Mouse (Mus musculus) brain, embryonic 14.5 days (tissue): ENCODE results near the gene Mrpl47. TPM values are rescaled to one million over a fixed set of nuclear protein-coding genes. Genes with fewer than 3 reads are reported as not detected.
"Not testable (repeated sequence)": the region's sequence is repeated elsewhere in the genome, so short reads cannot be mapped to it uniquely, and the experiment has no call there.

Experiments used
- DNase-seq: peaks from one replicate; pipeline ENCODE4 v3.0.0-alpha.2; 2011; ENCODE audit warnings: low read depth
- CTCF ChIP-seq: fragments of 200-500 bp; IDR thresholded peaks from 2 replicates; pipeline ENCODE4 v1.5.1; 2012; ENCODE audit warnings: inconsistent platforms, mild to moderate bottlenecking, moderate library complexity, borderline replicate concordance; ENCODE audit not compliant: insufficient read depth, insufficient read length; ENCODE audit errors: extremely low read depth
- POLR2A ChIP-seq: fragments of 200-500 bp; IDR thresholded peaks from 2 replicates; pipeline ENCODE4 v1.6.1; 2012; ENCODE audit warnings: mild to moderate bottlenecking, inconsistent platforms, borderline replicate concordance; ENCODE audit not compliant: poor library complexity, insufficient read depth, insufficient read length, severe bottlenecking; ENCODE audit errors: extremely low read depth
- polyA plus RNA-seq: library from polyadenylated mRNA; depleted of rRNA; stranded (reverse); fragments of >200 nt; gene quantifications from 2 replicates; pipeline ENCODE4 v1.2.3, GENCODE M21; 2012

Mrpl47 gene
- polyA plus RNA-seq, 1 experiment = 15.8 TPM

DNA sequence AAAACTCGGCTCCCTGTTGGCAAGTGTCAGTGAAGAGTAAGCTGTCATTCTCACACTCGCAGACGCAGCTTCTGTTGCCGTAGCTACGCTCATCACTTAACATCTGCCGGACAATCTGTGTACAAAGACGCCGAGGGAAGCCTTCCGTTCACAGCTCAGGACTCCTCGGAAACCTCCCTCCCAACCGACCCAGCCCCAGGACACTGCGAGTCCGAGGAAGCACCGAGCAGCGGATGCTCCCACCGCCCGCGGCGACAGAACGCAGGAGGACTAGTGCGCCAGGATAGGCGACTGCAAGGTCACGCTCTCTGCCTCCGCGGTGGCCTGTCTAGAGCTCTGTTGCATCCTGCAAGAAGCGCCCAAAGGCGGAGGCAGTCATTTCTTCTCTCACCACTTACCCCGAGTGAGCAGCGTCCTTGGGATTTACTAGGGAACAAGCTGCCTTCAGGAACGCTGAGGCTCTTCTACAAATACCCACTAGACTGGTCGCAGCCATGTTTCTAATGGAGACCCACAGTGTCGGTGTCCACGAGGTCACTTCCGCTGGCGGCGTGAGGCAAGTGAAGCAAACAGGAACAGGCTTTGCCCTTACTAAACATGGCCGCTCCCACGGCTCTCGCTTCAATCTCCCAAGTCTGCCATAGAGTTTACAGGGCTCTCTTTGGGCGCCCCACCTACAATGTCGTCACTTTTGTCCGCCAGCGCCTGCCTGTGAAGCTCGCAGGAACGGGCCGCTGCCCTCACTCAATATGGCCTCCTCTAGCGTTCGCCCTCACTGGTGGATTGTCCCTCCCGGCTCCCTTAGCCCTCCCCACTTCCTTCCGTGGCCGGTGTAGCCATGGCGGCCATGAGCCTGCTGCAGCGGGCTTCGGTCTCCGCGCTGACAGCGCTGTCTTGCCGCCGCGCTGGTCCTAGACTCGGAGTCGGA, 897 bp downstream of the Mrpl47 start, which contains the start of gene Ndufb5:
Ndufb5 (plus strand) TSS at position 747 of the 928 bp plus-strand sequence.
- TF ChIP-seq POLR2A (peak; percentile 72; the same call in 1 of the 2 replicates), CTCF (no peak)

DNA sequence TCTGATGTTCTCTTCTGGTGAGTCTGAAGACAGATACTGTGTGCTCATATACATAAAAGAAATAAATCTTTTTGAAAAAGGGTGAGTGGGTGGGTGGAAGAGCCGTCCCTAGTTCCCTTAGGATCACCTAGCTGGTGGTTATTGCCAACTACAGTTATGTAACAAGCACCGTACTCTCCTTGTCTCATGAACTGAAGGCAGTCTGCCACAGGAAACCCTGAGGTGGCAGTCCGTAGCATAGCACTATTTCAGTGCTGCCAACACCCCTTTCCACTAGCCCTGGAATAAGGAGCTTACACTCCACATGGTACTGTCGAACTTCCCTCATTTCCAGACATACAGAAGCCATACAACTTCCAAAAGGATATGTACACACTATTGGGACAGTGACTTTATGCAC, 9.5 kb downstream of the Mrpl47 start:
- TF ChIP-seq CTCF (no peak), POLR2A (no peak)
- DNase-seq = no peak

More for the DNA sequence above, 897 bp downstream of the Mrpl47 start, which contains the start of gene Ndufb5:
- DNase-seq = peak; percentile 100

DNA sequence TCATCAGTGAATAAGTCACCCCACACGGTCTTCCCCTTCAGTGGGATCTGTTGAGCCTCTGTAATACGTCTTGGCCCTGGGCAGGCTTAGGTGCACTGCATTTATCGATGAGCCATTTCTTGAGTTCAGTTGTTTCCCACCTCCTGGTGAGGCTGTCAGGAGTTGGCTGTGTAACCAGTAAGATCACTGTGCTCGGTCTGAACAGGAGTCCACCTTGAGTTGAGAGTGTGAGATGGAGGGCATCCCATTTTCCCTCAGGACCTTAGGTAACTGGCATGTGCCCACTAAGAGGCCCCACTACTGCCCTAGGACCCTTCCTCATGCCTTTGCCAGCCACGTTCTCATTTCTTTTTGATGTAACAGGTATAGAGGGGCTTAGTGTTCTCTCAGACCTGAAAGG, 11.5 kb downstream of the Mrpl47 start:
- TF ChIP-seq CTCF (no peak), POLR2A (no peak)
- DNase-seq = no peak

DNA sequence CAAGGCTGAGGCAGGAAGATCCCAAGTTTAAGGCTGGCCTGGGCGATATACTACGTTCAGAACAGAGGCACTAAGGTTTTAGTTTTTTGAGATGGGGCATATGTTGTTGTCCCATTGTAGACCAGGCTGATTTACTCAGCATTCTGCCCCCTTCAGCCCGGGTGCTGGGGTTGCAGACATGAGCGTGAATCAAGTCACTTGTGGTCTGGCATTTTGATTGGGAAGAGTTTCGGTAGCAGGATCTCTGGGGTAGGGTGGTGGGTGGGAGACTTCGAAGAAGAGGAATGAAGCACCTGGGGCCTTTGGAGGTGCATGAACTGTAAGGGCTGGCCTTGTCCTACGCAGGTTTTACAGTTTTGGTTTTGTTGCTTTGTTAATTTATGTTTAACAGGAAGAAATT, 13.2 kb downstream of the Mrpl47 start:
- no peak for DNase-seq

DNA sequence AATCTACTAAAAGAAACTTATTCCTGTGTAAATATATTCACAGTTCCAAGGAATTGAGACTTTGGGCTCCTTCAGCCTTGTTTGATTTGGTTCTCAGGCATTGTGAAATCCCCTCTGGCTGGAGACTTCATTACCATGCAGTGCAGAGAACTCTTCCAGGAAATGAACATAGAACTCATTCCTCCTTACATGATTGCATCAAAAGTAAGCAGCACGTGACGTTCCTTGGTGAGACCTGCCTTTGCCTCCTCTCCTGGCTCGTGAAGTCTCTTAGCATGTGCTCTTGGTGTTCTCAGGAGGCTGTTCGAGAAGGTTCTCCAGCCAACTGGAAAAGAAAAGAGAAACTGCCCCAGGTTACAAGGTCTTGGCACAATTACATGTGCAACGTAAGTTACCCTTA, 19.1 kb downstream of the Mrpl47 start:
- TF ChIP-seq POLR2A = no peak
- no peak for TF ChIP-seq CTCF
- DNase-seq = no peak

More for the DNA sequence above, 13.2 kb downstream of the Mrpl47 start:
- TF ChIP-seq POLR2A (no peak), CTCF (no peak)

DNA sequence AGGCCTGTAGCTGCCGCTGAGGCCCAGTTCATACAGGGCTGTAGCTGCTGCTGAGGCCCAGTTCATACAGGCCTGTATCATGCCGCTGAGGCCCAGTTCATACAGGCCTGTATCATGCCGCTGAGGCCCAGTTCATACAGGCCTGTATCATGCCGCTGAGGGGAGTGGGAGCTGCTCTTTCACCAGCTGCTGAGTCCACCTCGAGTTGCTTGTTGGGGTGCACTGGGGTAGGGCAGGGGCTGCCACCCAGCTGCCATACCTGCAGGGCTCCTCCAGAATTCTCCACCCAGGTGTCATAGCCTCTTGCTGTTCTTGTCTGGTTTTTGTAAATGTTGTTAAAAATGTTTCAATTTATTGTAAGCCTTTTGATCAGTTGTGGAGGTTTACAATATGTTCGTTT, 20.0 kb downstream of the Mrpl47 start:
- DNase-seq = not testable (repeated sequence)

DNA sequence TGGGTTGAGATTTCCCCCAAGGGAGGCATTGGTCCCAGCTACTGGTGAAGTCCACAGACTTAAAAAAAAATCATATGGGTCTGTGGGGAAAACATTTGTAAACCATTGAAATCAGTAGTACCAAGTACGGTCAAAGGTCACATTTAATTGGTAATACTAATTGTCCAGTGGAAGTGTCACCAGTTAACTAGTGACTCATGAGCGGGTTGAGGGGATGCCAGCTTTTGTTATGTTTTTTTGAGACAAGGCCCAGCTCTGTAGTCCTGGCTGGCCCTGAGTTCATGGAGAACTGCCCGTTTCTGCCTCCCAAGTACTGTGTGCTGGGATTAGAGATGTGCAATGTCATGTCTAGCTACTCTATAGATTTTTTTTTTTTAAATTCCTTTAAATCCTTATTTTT, 23.7 kb downstream of the Mrpl47 start:
- TF ChIP-seq CTCF (no peak), POLR2A (no peak)
- DNase-seq = no peak

DNA sequence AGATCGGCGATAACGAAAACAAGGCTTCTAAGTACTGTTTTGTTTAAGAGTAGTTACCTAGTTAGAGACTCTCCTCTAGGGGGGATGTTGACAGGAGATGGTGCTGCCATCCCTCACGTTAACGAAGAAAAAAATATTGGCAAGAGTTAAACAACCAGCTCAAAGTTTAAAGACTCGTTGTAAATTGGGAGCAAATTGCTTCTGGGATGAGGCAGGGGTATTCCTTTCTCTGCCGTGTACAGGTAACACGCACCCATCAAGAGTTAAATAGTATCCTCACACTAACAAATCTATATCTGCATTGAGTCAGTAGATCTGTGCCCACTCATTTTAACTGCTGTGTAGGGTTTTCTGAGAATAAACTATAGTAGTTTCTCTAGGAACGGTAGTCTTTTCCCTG, 28.0 kb downstream of the Mrpl47 start:
- no peak for TF ChIP-seq CTCF
- no peak for TF ChIP-seq POLR2A
- DNase-seq = no peak

DNA sequence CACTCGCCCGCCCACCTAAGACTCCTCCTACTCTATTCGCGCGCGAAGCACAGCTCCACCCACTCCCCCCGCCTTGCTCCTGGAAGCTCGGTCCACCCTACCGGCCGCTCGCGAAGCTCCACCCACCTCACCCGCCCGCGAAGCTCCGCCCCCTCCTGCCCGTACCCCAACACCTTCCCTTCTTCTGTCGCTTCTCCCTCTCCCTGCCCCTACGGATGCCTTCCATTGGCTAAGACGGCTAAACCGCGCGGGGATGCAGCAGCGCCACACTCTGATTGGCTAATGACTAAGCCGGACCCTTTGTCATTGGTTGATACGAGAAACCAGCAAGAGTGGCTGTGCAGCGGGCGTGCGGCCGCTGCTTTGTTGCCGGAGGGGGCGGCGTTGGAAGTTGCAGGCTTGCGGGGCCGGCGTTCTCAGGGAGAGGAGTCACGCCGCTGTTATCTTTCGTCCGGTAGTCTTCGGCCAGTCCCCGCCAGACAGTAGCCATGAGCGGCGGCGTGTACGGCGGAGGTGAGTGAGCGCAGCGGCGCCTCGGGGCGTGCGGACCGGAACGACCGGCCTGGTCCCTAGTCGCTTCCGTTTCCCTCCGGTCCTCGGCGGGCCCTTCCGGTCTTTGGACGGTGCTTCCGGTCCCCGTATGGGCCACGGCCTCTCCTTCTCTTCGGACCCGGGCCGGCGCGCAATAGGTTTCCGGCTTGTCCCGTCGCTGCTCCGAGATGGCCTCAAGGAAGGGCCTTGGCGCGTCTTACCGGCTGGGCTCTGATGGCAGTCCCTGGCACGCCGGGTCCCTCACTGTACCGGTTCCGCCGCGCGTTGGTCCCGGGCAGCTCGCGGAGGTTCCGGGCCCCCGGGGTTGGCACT, 28.8 kb downstream of the Mrpl47 start:
- TF ChIP-seq CTCF (no peak), POLR2A (peak; percentile 49; the same call in 1 of the 2 replicates)
- DNase-seq = peak; percentile 100

DNA sequence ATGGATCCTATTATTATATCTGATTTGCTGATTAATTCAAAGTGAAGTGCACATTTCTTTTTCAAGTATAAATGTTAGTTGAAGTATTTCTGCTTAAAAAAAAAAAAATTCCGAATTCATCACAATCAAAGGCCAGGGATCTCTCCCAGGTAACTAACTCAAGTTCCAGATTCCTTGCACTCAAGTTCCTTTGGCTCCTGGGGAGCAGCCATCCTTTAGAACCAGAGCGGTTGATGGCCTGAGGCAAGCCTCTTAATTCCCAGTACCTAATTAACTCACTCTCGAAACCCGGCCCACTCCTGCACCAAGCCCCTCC, 29.4 kb downstream of the Mrpl47 start:
- TF ChIP-seq CTCF = no peak
- TF ChIP-seq POLR2A = no peak
- no peak for DNase-seq

DNA sequence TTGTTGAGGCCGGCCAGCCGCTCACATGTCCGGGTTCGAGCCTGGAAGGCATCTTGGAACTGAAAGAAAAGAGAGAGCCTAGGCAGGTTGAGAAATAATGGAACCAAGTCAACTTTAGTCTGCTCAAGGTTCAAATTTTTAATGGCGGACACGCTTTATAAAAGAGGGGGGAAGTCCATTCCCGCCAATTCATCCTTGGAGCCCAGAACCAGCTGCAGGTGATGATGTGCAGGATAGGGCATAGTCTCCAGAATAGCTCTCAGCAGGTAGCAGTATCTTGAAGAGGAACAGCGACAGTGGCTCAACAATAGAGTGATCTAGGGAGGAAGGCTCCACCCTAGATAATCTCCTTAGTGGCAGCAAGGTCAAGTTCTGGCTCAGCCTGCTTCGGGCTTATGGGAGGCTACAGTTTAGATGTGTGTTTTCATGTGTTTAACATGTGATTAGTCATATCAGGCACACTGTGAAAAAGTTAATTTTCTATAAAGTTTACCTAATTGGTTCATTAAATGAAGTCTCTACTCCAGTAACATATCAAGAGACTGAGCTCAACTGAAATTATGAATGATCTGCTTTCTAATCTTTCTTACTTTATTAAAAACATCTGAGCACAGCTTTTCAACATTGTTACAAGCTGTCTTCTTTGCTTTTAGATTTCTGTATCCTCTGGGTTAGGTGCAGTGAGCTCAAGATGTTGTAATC, 31.6 kb downstream of the Mrpl47 start, which contains the start of gene Actl6a:
Actl6a (plus strand) TSS at position 652 of the 702 bp plus-strand sequence.
- DNase-seq = not testable (repeated sequence)

DNA sequence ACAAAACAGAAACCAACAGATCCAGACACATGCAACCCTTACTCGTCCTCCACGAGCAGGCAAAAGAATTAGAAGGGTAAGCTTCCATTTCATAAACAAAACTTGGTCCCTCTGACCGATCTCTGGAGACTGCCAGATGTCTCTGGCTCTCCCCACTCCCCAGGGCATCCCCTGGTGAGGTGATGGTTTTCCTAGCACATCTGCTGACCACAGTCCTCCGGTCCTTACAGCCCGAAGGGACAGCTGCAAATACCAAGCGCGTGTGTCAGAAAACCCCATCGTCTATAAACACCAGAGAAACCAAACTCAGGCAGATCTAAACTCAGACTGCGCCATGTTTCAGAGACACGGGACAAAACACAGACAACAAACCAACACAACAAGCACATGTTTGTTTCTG, 32.8 kb downstream of the Mrpl47 start:
- not testable (repeated sequence) for DNase-seq

DNA sequence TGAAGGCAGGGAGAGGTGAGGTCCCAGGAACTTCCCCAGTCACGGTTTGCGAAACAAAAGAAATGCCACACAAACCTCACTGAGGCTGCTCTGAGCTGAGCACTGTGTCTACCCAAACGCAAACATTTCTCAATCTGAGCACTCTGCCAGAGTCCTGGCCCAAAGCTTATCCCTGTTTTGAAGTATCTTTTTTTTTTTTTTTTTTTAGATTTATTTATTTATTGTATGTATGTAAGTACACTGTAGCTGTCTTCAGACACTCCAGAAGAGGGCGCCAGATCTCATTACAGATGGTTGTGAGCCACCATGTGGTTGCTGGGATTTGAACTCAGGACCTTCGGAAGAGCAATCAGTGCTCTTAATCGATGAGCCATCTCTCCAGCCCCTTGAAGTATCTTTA, 33.4 kb downstream of the Mrpl47 start:
- not testable (repeated sequence) for DNase-seq
